Mouse (Mus musculus) olfactory bulb, adult 2 months (tissue): ENCODE measurements around the gene Stk35.

ENCODE experiments used
- CTCF ChIP-seq: fragments of 200-500 bp; IDR thresholded peaks from 2 replicates; pipeline ENCODE4 v1.5.1; 2012; ENCODE audit warnings: low read depth, mild to moderate bottlenecking, low read length, moderate library complexity; ENCODE audit not compliant: insufficient read depth
- POLR2A ChIP-seq: fragments of 200-500 bp; IDR thresholded peaks from 2 replicates; pipeline ENCODE4 v1.6.1; 2012; ENCODE audit warnings: mild to moderate bottlenecking, low read depth, low read length, moderate library complexity; ENCODE audit not compliant: insufficient read depth

GRCm38 (mm10) chr2:129806486-129806885 is 6.2 kb downstream of the Stk35 start:
- no peak for TF ChIP-seq POLR2A
- TF ChIP-seq CTCF = no peak
